Mouse (Mus musculus) gastrocnemius, adult 2 months (tissue): ENCODE measurements at regions not wholly inside any gene's neighbourhood (a gene's known extent, or its start where the extent isn't known, plus 50 kb on each side); places are given as distances from the start of the nearest gene placed in this dataset.
A peak's percentile ranks its signal among the peaks of the same experiment; 100 is the strongest.

Experiments used
- DNase-seq: peaks from one replicate; pipeline ENCODE4 v3.0.0; 2022
- H3K27ac ChIP-seq: fragments of 200-600 bp; 2 replicates; pipeline ENCODE4 v1.8.1; 2022; ENCODE audit warnings: mild to moderate bottlenecking
- H3K4me3 ChIP-seq: fragments of 200-600 bp; 2 replicates; pipeline ENCODE4 v1.8.1; 2022; ENCODE audit warnings: mild to moderate bottlenecking, moderate library complexity
- CTCF ChIP-seq: fragments of 200-600 bp; IDR thresholded peaks from 2 replicates; pipeline ENCODE4 v1.8.1; 2022; ENCODE audit warnings: antibody characterized with exemption, mild to moderate bottlenecking, moderate library complexity
- intact Hi-C: fragments of 180-260 bp; cut with DNase I; formaldehyde crosslinking; loops from one replicate; pipeline ENCODE4 v1.15.1; 2025

- intact Hi-C loops: loop anchor here (2.0 to 5.0 kb wide), 4 partner anchors 43 to 840 kb away; no protein-coding TSS in a partner anchor
- peak overlapping the region; percentile 95 for H3K27ac ChIP-seq
- DNase-seq: no peak
- TF ChIP-seq CTCF: no peak
- H3K4me3 ChIP-seq: peak overlapping the region; percentile 48
Observed at GRCm38 (mm10) chr16:24237425-24237824, 155.9 kb upstream of the Lpp start.

DNA sequence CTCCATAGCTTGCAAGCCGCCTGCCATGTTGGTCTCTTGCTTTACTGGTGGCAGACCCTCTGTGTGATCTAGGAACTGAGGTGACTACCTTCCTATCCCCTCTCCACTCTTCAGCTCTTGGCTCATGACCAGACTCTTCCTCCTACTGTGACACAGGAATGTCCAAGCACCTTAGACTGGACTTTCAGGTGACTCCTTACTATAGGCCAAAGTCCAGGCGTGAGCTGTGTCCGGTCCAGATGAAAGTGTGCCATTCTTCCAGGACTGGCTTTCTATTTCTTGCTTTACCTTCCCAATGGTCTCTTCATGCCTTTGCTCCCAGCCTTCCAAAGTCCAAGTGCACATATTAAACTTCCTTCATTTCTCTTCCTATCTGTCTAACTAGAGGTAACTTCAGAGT is 156.3 kb upstream of the Lpp start:
- peak overlapping the region; percentile 48 for H3K4me3 ChIP-seq
- DNase-seq: no peak
- no peak for TF ChIP-seq CTCF
- H3K27ac ChIP-seq: peak overlapping the region; percentile 95
- intact Hi-C loops: loop anchor here (2.0 to 5.0 kb wide), 4 partner anchors 42 to 840 kb away; no protein-coding TSS in a partner anchor

- peak overlapping the region; percentile 48 for H3K4me3 ChIP-seq
- DNase-seq: no peak
- H3K27ac ChIP-seq: peak overlapping the region; percentile 95
- intact Hi-C loops: loop anchor here (2.0 to 5.0 kb wide), 4 partner anchors 42 to 841 kb away; no protein-coding TSS in a partner anchor
- no peak for TF ChIP-seq CTCF
Observed at GRCm38 (mm10) chr16:24236511-24236910, 156.8 kb upstream of the Lpp start.

DNA sequence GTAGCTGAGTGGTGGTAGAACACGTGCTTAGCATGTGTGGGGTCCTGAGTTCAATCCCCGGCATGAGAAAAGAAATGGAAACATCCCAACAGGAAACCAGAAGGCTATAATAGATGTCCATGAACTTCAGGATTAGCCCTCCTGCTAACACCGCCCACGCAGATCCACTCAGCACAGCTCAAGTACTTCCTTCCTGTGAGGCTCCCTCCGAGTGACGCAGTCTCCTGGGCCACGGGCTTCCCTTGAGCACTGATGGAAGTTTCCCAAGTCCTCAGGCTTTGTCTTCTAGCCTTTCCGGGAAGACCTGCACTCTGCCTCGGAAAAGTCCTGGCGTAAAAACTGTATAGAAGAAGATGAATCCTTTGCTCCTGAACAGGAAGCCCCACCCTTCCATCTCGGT is 158.5 kb upstream of the Lpp start:
- Histone ChIP-seq H3K4me3 (no peak overlapping the region), H3K27ac (peak overlapping the region; percentile 38; the same call in 1 of the 2 replicates)
- no peak for TF ChIP-seq CTCF
- intact Hi-C loops: loop anchor here (5.0 kb wide), 3 partner anchors 162 to 843 kb away; no protein-coding TSS in a partner anchor
- no peak for DNase-seq

- Histone ChIP-seq H3K27ac (peak overlapping the region; percentile 74), H3K4me3 (no peak overlapping the region)
- intact Hi-C loops: no loop called here
- no peak for TF ChIP-seq CTCF
- DNase-seq: peak; percentile 40
Observed at GRCm38 (mm10) chr16:24232001-24232530, 161.2 kb upstream of the Lpp start.

GRCm38 (mm10) chr16:24231506-24231905 is 161.8 kb upstream of the Lpp start:
- peak overlapping the region; percentile 74 for H3K27ac ChIP-seq
- intact Hi-C loops: no loop called here
- no peak overlapping the region for H3K4me3 ChIP-seq
- peak; percentile 46 for DNase-seq
- no peak for TF ChIP-seq CTCF

- Histone ChIP-seq H3K27ac (no peak overlapping the region), H3K4me3 (no peak overlapping the region)
- intact Hi-C loops: no loop called here
- TF ChIP-seq CTCF: no peak
- DNase-seq: no peak
Observed at GRCm38 (mm10) chr16:24229002-24229607, 164.2 kb upstream of the Lpp start.

- Histone ChIP-seq H3K27ac (no peak overlapping the region), H3K4me3 (no peak overlapping the region)
- TF ChIP-seq CTCF: no peak
- no peak for DNase-seq
- intact Hi-C loops: no loop called here
Observed at GRCm38 (mm10) chr16:24225897-24226296, 167.4 kb upstream of the Lpp start.

GRCm38 (mm10) chr16:24225090-24225489 is 168.2 kb upstream of the Lpp start:
- intact Hi-C loops: no loop called here
- TF ChIP-seq CTCF: no peak
- DNase-seq: no peak
- Histone ChIP-seq H3K4me3 (no peak overlapping the region), H3K27ac (no peak overlapping the region)

GRCm38 (mm10) chr16:24223901-24224300 is 169.4 kb upstream of the Lpp start:
- no peak for DNase-seq
- no peak for TF ChIP-seq CTCF
- Histone ChIP-seq H3K27ac (no peak overlapping the region), H3K4me3 (no peak overlapping the region)
- intact Hi-C loops: no loop called here

- Histone ChIP-seq H3K27ac (no peak overlapping the region), H3K4me3 (no peak overlapping the region)
- DNase-seq: no peak
- intact Hi-C loops: no loop called here
- TF ChIP-seq CTCF: no peak
Observed at GRCm38 (mm10) chr16:24223527-24223880, 169.8 kb upstream of the Lpp start.

GRCm38 (mm10) chr16:24222759-24223526 is 170.4 kb upstream of the Lpp start:
- Histone ChIP-seq H3K27ac (no peak overlapping the region), H3K4me3 (no peak overlapping the region)
- DNase-seq: no peak
- intact Hi-C loops: no loop called here
- no peak for TF ChIP-seq CTCF

GRCm38 (mm10) chr16:24221992-24222391 is 171.3 kb upstream of the Lpp start:
- DNase-seq: no peak
- intact Hi-C loops: no loop called here
- no peak overlapping the region for H3K4me3 ChIP-seq
- TF ChIP-seq CTCF: no peak
- no peak overlapping the region for H3K27ac ChIP-seq

DNA sequence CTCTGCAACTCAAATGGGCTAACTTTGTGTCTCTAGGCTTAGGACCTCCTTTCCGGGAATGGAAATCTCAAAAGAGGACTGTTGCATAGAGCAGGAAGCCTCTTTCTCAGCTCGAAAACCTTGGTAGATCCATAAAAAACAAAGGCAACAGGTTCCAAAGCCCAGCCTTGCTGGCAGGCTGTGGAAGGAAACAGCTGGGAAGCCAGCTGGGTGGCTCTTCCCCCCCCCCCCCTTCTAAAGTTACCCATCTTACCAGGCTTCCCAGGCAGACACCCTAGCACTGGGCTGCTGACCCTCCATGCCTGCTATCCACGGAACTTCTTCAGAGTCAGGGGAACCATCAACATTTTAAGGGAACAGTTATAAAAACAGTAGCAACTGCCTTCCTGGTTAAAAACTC is 172.7 kb upstream of the Lpp start:
- Histone ChIP-seq H3K4me3 (no peak overlapping the region), H3K27ac (peak overlapping the region; percentile 0; the same call in 1 of the 2 replicates)
- no peak for TF ChIP-seq CTCF
- intact Hi-C loops: no loop called here
- DNase-seq: no peak
